Mouse (Mus musculus): ENCODE results near the gene Tbc1d16. TPM values are rescaled to one million over a fixed set of nuclear protein-coding genes. Genes with fewer than 3 reads are reported as not detected.
"Not testable (repeated sequence)": the region's sequence is repeated elsewhere in the genome, so short reads cannot be mapped to it uniquely, and the experiment has no call there.

Gene Tbc1d16
- polyA plus RNA-seq, 1 experiment from 2014 or later: 22.5 TPM

- whole genome bisulfite sequencing: 91% methylated on average over 5 of the region's 5 CpGs
- Histone ChIP-seq H3K4me1 (peaks cover 45% of the 10 kb centered on the region), H3K27me3 (ENCODE audit: poor library complexity, severe bottlenecking) (peaks cover 20% of the 10 kb centered on the region), H3K36me3 (replicated peaks) (peaks cover 41% of the 10 kb centered on the region)
- not testable (repeated sequence) for H3K27ac ChIP-seq; H3K4me3 ChIP-seq; H3K9me3 ChIP-seq; DNase-seq (ENCODE audit: extremely low spot score, low spot score)
Observed at GRCm38 (mm10) chr11:119256557-119256956, 28.3 kb upstream of the Tbc1d16 start.

DNA sequence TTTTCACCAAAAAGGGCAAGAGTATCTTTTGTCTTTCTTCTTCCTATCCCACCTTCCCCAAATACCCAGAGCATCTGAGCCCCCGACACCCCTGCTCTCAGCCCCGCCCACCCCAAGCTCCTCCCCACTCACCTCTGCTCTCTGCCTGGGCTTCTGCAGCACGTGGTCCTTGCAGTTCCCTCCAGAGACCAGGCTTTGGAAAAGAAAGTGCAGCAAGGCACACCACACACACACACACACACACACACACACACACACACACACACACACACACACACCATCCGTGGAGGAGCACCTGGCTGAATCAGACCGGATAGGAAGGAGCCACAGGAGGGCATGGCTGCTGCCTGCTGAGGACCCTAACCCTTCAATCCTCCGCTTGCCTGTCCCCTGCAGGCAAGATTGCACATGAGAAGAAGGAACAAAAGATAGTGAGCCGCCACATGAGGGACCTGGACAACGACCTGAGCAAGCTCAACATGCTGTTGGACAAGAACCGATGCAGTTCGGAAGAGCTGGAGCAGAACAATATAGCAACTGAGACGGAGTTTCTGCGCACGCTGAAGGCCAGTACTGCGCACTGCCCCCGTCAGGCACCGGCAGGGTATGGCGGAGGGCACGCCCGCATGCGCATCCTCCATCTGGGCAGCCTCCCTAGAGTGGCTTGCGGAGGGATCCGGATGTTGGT, 24.7 kb upstream of the Tbc1d16 start:
- H3K36me3 ChIP-seq (replicated peaks): peaks cover 23% of the 10 kb centered on the region
- peaks cover 24% of the 10 kb centered on the region for H3K27me3 ChIP-seq (ENCODE audit: poor library complexity, severe bottlenecking)
- H3K4me3 ChIP-seq: peak overlapping the region; percentile 43
- no peaks in the 10 kb centered on the region for H3K9me3 ChIP-seq
- DNase-seq (ENCODE audit: extremely low spot score, low spot score): peak; percentile 65
- H3K4me1 ChIP-seq: peaks cover 47% of the 10 kb centered on the region
- peak overlapping the region; percentile 79 for H3K27ac ChIP-seq
- 4% methylated on average over 22 of the region's 22 CpGs for WGBS

GRCm38 (mm10) chr11:119250998-119251397, 22.7 kb upstream of the Tbc1d16 start:
- Histone ChIP-seq H3K9me3 (no peaks in the 10 kb centered on the region), H3K4me1 (peaks cover 39% of the 10 kb centered on the region), H3K27me3 (ENCODE audit: poor library complexity, severe bottlenecking) (peaks cover 24% of the 10 kb centered on the region), H3K36me3 (replicated peaks) (peaks cover 19% of the 10 kb centered on the region), H3K27ac (no peak overlapping the region), H3K4me3 (no peak overlapping the region)
- 78% methylated on average over 17 of the region's 17 CpGs for WGBS
- DNase-seq (ENCODE audit: extremely low spot score, low spot score): no peak

DNA sequence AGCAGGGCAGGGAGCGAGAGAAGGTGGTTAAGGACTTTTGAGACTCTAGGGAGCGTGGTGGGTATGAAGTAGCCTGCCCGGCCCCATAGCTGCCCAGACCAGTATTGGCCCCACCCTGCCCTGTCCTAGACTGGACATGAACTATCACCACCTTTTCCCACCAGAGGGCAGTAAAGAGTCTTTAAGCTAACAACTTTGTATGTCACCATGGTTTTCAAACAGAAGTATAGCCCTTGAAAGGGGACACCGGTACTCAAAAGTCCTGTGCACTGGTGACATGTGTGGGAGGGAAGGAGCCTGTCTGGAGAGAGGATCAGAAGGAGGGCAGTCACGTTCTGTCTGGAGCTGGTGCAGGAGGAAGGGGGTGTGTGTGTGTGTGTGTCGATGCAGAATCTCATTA, 20.7 kb upstream of the Tbc1d16 start:
- no peak overlapping the region for H3K4me3 ChIP-seq
- peaks cover 39% of the 10 kb centered on the region for H3K4me1 ChIP-seq
- peaks cover 24% of the 10 kb centered on the region for H3K36me3 ChIP-seq (replicated peaks)
- 43% methylated on average over 6 of the region's 6 CpGs for WGBS
- no peaks in the 10 kb centered on the region for H3K9me3 ChIP-seq
- H3K27ac ChIP-seq: no peak overlapping the region
- DNase-seq (ENCODE audit: extremely low spot score, low spot score): peak; percentile 63
- peaks cover 24% of the 10 kb centered on the region for H3K27me3 ChIP-seq (ENCODE audit: poor library complexity, severe bottlenecking)

GRCm38 (mm10) chr11:119245543-119245942, 17.2 kb upstream of the Tbc1d16 start:
- DNase-seq (ENCODE audit: extremely low spot score, low spot score); H3K4me1 ChIP-seq; H3K27ac ChIP-seq; H3K27me3 ChIP-seq (ENCODE audit: poor library complexity, severe bottlenecking); H3K4me3 ChIP-seq; H3K9me3 ChIP-seq: not testable (repeated sequence)
- WGBS: 96% methylated on average over 6 of the region's 6 CpGs
- peaks cover 51% of the 10 kb centered on the region for H3K36me3 ChIP-seq (replicated peaks)

- DNase-seq (ENCODE audit: extremely low spot score, low spot score): no peak
- peaks cover 4% of the 10 kb centered on the region for H3K9me3 ChIP-seq
- H3K4me1 ChIP-seq: peaks cover 30% of the 10 kb centered on the region
- H3K27ac ChIP-seq: no peak overlapping the region
- H3K27me3 ChIP-seq (ENCODE audit: poor library complexity, severe bottlenecking): no peaks in the 10 kb centered on the region; the same call in 1 of the 2 replicates
- peaks cover 80% of the 10 kb centered on the region for H3K36me3 ChIP-seq (replicated peaks)
- 93% methylated on average over 12 of the region's 12 CpGs for WGBS
- H3K4me3 ChIP-seq: no peak overlapping the region
Observed at GRCm38 (mm10) chr11:119239480-119239879, 11.2 kb upstream of the Tbc1d16 start.

DNA sequence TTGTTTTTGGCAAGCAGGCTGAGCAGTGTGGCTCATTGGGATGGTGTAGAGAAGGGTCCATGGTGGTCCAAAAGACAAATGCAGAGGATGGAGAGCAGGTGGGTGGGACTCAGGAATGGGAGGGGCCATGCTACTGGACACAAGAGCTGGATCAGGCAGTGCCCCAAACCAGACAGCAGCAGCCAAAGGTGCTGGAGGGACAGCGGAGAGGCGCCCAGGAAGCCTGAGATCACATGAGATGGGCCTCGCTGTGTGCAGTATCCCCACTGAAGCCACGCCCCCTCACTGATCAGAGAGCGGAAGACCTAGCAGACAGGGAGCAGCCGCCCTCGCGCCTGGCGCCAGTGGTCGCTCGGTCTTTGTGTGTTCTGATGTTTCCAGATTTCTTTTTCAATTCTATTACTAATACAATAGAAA, 10.0 kb upstream of the Tbc1d16 start:
- H3K4me1 ChIP-seq: peaks cover 30% of the 10 kb centered on the region
- H3K36me3 ChIP-seq (replicated peaks): peaks cover 82% of the 10 kb centered on the region
- WGBS: 17% methylated on average over 11 of the region's 11 CpGs
- peak overlapping the region; percentile 42 for H3K4me3 ChIP-seq
- DNase-seq (ENCODE audit: extremely low spot score, low spot score): no peak
- H3K9me3 ChIP-seq: peaks cover 11% of the 10 kb centered on the region
- peak overlapping the region; percentile 72 for H3K27ac ChIP-seq
- H3K27me3 ChIP-seq (ENCODE audit: poor library complexity, severe bottlenecking): no peaks in the 10 kb centered on the region; the same call in 1 of the 2 replicates

- H3K9me3 ChIP-seq: peaks cover 11% of the 10 kb centered on the region
- H3K4me3 ChIP-seq: peak overlapping the region; percentile 42
- H3K36me3 ChIP-seq (replicated peaks): peaks cover 82% of the 10 kb centered on the region
- 39% methylated on average over 20 of the region's 20 CpGs for WGBS
- H3K27me3 ChIP-seq (ENCODE audit: poor library complexity, severe bottlenecking): no peaks in the 10 kb centered on the region; the same call in 1 of the 2 replicates
- no peak for DNase-seq (ENCODE audit: extremely low spot score, low spot score)
- peak overlapping the region; percentile 72 for H3K27ac ChIP-seq
- H3K4me1 ChIP-seq: peaks cover 30% of the 10 kb centered on the region
Observed at GRCm38 (mm10) chr11:119237568-119238304, 9.4 kb upstream of the Tbc1d16 start.

DNA sequence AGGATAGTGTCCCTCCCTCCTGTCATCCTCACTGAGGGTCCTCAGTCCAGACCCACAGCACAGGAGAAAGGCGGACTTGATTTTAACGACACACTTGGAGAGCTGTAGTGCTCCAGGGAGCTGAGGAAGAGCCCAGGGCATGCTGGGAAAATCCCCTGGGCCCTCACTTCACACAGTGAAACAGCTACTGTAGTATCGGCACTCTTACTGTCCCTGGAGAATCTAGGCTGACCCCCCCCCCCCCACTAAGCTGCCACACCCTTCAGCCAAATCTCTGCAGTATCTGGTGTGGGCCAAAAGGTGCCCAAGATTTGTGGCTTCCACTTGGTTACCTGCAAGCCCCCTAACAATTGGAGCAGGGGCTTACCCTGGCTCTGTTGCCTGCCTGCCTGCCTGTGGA, 8.7 kb upstream of the Tbc1d16 start:
- H3K36me3 ChIP-seq (replicated peaks): peaks cover 82% of the 10 kb centered on the region
- 73% methylated on average over 3 of the region's 3 CpGs for WGBS

GRCm38 (mm10) chr11:119236354-119236753, 8.1 kb upstream of the Tbc1d16 start:
- peaks cover 30% of the 10 kb centered on the region for H3K4me1 ChIP-seq
- 0 out of 2 replicates have a peak overlapping the region, but pooled peaks have one; percentile 2 for H3K27ac ChIP-seq
- H3K9me3 ChIP-seq: peaks cover 11% of the 10 kb centered on the region
- H3K36me3 ChIP-seq (replicated peaks): peaks cover 83% of the 10 kb centered on the region
- no peak overlapping the region for H3K4me3 ChIP-seq
- no peak for DNase-seq (ENCODE audit: extremely low spot score, low spot score)
- WGBS: 59% methylated on average over 8 of the region's 8 CpGs
- H3K27me3 ChIP-seq (ENCODE audit: poor library complexity, severe bottlenecking): no peaks in the 10 kb centered on the region; the same call in 1 of the 2 replicates

More for the DNA sequence above, 8.7 kb upstream of the Tbc1d16 start:
- Histone ChIP-seq H3K27ac (no peak overlapping the region), H3K27me3 (ENCODE audit: poor library complexity, severe bottlenecking) (no peaks in the 10 kb centered on the region; the same call in 1 of the 2 replicates), H3K9me3 (peaks cover 11% of the 10 kb centered on the region), H3K4me3 (no peak overlapping the region), H3K4me1 (peaks cover 30% of the 10 kb centered on the region)
- no peak for DNase-seq (ENCODE audit: extremely low spot score, low spot score)

- H3K9me3 ChIP-seq: peaks cover 11% of the 10 kb centered on the region
- peaks cover 31% of the 10 kb centered on the region for H3K4me1 ChIP-seq
- no peak overlapping the region for H3K27ac ChIP-seq
- WGBS: 83% methylated on average over 4 of the region's 4 CpGs
- H3K36me3 ChIP-seq (replicated peaks): peaks cover 83% of the 10 kb centered on the region
- H3K4me3 ChIP-seq: no peak overlapping the region
- H3K27me3 ChIP-seq (ENCODE audit: poor library complexity, severe bottlenecking): no peaks in the 10 kb centered on the region; the same call in 1 of the 2 replicates
- peak; percentile 65 for DNase-seq (ENCODE audit: extremely low spot score, low spot score)
Observed at GRCm38 (mm10) chr11:119235596-119235995, 7.3 kb upstream of the Tbc1d16 start.

- Histone ChIP-seq H3K27me3 (ENCODE audit: poor library complexity, severe bottlenecking) (no peaks in the 10 kb centered on the region; the same call in 1 of the 2 replicates), H3K27ac (no peak overlapping the region), H3K9me3 (peaks cover 11% of the 10 kb centered on the region), H3K4me3 (no peak overlapping the region), H3K36me3 (replicated peaks) (peaks cover 75% of the 10 kb centered on the region), H3K4me1 (peaks cover 39% of the 10 kb centered on the region)
- WGBS: 92% methylated on average over 10 of the region's 10 CpGs
- DNase-seq (ENCODE audit: extremely low spot score, low spot score): no peak
Observed at GRCm38 (mm10) chr11:119234770-119235169, 6.5 kb upstream of the Tbc1d16 start.
